Mouse (Mus musculus) neural tube, embryonic 15.5 days (tissue): ENCODE results near the gene Cbfb. TPM values are rescaled to one million over a fixed set of nuclear protein-coding genes. Genes with fewer than 3 reads are reported as not detected.

ENCODE experiments used
- ATAC-seq: fragments of 200-750 bp; cut with Nextera tagmentation; 2 replicates; pipeline ENCODE4 v1.8.0; 2017; ENCODE audit warnings: mild to moderate bottlenecking, moderate TSS enrichment, moderate library complexity; ENCODE audit not compliant: low FRiP score
- H3K27ac ChIP-seq: fragments of 300-500 bp; sonication (generic); replicated peaks from 2 replicates; pipeline ENCODE4 v1.5.1; 2015; ENCODE audit warnings: mild to moderate bottlenecking, inconsistent platforms
- H3K27me3 ChIP-seq: fragments of 300-500 bp; sonication (generic); replicated peaks from 2 replicates; pipeline ENCODE4 v1.6.1; 2015; ENCODE audit warnings: inconsistent platforms
- H3K36me3 ChIP-seq: fragments of 300-500 bp; sonication (generic); 2 replicates; pipeline ENCODE4 v1.6.1; 2015; ENCODE audit warnings: inconsistent platforms
- H3K4me1 ChIP-seq: fragments of 300-500 bp; sonication (generic); 2 replicates; pipeline ENCODE4 v1.6.1; 2015; ENCODE audit warnings: inconsistent platforms
- H3K4me2 ChIP-seq: fragments of 300-500 bp; sonication (generic); 2 replicates; pipeline ENCODE4 v1.6.1; 2015; ENCODE audit warnings: inconsistent platforms, mild to moderate bottlenecking, moderate library complexity
- H3K4me3 ChIP-seq: fragments of 300-500 bp; sonication (generic); replicated peaks from 2 replicates; pipeline ENCODE4 v1.5.1; 2015; ENCODE audit warnings: mild to moderate bottlenecking, inconsistent platforms
- H3K9ac ChIP-seq: fragments of 300-500 bp; sonication (generic); replicated peaks from 2 replicates; pipeline ENCODE4 v1.6.1; 2015; ENCODE audit warnings: mild to moderate bottlenecking, inconsistent platforms
- H3K9me3 ChIP-seq: fragments of 300-500 bp; sonication (generic); replicated peaks from 2 replicates; pipeline ENCODE4 v1.6.1; 2016; ENCODE audit warnings: inconsistent platforms
- WGBS: fragments of 180-500 bp; shearing (Covaris S2); methylation state at CpG from one replicate; pipeline ENCODE4 v1.1.7; 2015; ENCODE audit warnings: mixed read lengths; 5-methylcytosine and 5-hydroxymethylcytosine counted together
- polyA plus RNA-seq: library from polyadenylated mRNA; unstranded; fragments of >200 nt; fragmentation: Nextera tagmentation; extraction: Ambion mirVana; gene quantifications from 2 replicates; pipeline ENCODE4 v1.2.1, GENCODE M21; 2015

The Cbfb gene
- 34.0 and 38.6 TPM in 2 replicates for polyA plus RNA-seq

DNA sequence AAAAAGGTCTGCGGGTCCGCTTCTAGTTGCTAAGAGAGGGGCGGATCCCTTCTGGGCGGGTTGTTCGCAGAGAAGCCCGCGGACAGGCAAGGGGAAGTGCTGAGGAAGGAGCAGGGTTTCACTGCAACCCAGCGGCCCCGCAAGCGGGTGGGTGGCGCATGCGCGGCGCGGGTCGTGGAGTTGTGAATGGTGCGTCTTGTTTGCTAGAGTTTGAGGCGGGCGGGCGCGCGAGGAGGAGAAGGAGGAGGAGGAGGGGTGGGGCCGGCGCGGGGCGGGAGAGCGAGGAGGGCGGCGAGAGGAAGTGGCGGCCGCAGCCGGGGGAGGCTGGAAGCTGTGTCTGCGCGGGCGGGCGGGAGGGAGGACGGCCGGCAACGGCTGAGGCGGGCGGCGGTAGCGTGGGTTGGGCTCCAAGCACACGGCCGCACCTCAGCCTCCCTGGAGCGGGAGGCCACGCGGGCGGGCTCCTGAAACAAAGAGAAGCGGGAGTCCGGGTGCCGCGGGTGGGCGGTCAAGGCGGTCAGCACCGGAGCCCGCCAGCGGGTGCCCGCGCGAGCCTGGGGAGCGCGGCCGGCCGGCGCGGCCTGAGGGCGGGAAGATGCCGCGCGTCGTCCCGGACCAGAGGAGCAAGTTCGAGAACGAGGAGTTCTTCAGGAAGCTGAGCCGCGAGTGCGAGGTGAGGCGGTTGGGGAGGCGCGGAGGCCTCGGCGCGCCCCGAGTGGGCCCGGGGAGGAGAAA lies at the start of gene Cbfb:
TSS of gene Cbfb (plus strand) at position 294 of the 735 bp plus-strand sequence.
- under 1% methylated on average over 62 of the region's 86 CpGs for WGBS
- Histone ChIP-seq H3K4me1 (peaks cover 18% of the 10 kb centered on the region), H3K36me3 (no peaks in the 10 kb centered on the region), H3K27me3 (no peaks in the 10 kb centered on the region), H3K9me3 (no peaks in the 10 kb centered on the region), H3K4me3 (peak within 1 kb of the TSS; percentile 93), H3K27ac (peak within 1 kb of the TSS; percentile 93), H3K9ac (peak within 1 kb of the TSS; percentile 73), H3K4me2 (peak within 1 kb of the TSS; percentile 76)
- peak; percentile 93 for ATAC-seq

DNA sequence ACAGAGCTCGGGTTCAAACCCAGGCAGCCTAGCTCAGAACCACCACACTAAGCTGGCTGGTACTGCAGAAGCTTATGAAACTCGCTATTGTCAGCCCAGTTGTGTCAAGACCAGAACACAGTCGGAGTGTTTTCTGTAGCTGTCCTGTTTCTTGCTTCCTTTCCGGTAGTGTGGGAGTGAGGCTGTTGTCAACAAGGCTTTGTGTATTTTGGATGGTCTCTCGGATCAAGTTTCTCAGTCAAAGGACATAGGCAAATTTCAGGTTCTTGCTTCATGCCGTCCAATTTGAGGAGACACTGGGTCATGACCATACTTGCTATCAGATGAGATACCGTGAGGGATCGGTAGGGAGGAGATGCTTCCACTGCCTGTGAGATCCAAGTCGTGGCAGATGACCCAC lies 40.6 kb upstream of the Cbfb start:
- Histone ChIP-seq H3K4me2 (no peak overlapping the region), H3K36me3 (no peaks in the 10 kb centered on the region), H3K9me3 (no peaks in the 10 kb centered on the region), H3K4me3 (no peak overlapping the region), H3K27me3 (no peaks in the 10 kb centered on the region), H3K27ac (no peak overlapping the region), H3K4me1 (no peaks in the 10 kb centered on the region), H3K9ac (no peak overlapping the region)
- ATAC-seq, result no peak
- 90% methylated on average over 9 of the region's 9 CpGs for WGBS

DNA sequence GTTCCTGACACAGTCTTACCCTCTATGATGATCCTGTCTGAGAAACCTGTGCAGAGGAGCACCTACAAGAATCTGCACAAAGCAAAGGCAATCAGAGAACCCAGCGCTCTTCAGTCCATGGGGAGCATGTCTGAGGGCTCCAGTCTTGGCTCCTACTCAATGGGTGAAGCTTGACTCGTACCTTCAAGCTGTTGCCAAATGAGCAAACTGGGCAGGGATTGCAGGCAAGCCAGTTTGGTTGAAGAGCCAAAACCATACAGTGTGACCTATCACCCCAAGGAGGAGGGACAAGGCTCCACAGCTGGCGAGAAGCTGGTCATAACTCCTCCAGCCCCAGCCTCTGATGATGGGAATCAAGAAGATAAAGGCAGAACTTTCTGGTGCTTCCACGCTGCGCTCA lies 39.0 kb upstream of the Cbfb start, which contains the start of gene Ces4a:
TSS of gene Ces4a (plus strand) at position 292 of the 400 bp plus-strand sequence.
- Histone ChIP-seq H3K9ac (no peak within 1 kb of the TSS), H3K36me3 (no peaks in the 10 kb centered on the region), H3K4me3 (no peak within 1 kb of the TSS), H3K9me3 (no peaks in the 10 kb centered on the region), H3K4me2 (no peak within 1 kb of the TSS), H3K4me1 (no peaks in the 10 kb centered on the region), H3K27ac (no peak within 1 kb of the TSS), H3K27me3 (no peaks in the 10 kb centered on the region)
- ATAC-seq, result no peak
- WGBS, result 89% methylated on average over 5 of the region's 5 CpGs

DNA sequence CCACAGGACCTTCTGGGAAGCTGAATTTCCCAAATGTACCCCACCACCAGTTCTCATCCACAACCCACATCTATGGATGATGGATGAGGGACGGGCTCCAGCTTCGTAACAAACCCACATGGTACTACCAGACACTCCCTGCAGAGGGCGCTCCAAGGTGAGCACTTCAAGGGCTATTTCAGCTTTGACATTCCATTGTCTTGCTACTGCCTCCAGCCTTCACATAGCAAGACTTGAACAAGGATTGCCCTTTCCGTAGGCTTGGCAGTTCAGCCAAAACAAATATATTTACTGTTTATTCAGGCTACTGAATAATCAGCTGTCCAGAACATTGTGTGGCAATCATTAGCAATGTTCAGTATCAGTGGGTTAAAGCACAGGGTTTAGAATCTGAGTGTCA lies 32.1 kb upstream of the Cbfb start:
- no peak for ATAC-seq
- Histone ChIP-seq H3K36me3 (no peaks in the 10 kb centered on the region), H3K27ac (no peak overlapping the region), H3K27me3 (no peaks in the 10 kb centered on the region), H3K9ac (no peak overlapping the region), H3K4me3 (no peak overlapping the region), H3K4me1 (no peaks in the 10 kb centered on the region), H3K9me3 (no peaks in the 10 kb centered on the region), H3K4me2 (no peak overlapping the region)
- WGBS, result 20% methylated on average over 4 of the region's 4 CpGs

DNA sequence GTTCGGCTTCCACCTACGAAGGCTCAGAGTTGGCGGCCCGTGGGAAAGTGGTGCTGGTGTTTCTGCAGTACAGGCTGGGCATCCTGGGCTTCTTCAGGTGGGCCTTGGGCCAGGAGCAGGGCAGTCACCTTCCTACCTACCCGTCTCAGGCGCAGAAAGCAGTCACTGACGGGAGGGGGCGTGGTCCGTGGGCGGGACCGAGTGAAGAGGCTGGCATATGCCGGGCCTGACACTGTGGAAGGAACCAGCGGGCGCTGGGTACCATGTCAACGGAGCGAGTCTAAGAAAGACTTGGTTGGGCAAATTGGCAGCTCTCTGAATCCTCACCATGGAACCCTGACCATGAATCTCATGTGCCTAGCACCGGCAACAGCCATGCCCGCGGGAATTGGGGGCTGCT lies 28.1 kb upstream of the Cbfb start:
- H3K27ac ChIP-seq, result no peak overlapping the region
- H3K4me2 ChIP-seq, result peak overlapping the region; percentile 17; the same call in 1 of the 2 replicates
- no peaks in the 10 kb centered on the region for H3K9me3 ChIP-seq
- no peaks in the 10 kb centered on the region for H3K36me3 ChIP-seq
- no peak for ATAC-seq
- no peak overlapping the region for H3K9ac ChIP-seq
- 41% methylated on average over 19 of the region's 19 CpGs for WGBS
- H3K27me3 ChIP-seq, result no peaks in the 10 kb centered on the region
- no peaks in the 10 kb centered on the region for H3K4me1 ChIP-seq
- H3K4me3 ChIP-seq, result no peak overlapping the region

DNA sequence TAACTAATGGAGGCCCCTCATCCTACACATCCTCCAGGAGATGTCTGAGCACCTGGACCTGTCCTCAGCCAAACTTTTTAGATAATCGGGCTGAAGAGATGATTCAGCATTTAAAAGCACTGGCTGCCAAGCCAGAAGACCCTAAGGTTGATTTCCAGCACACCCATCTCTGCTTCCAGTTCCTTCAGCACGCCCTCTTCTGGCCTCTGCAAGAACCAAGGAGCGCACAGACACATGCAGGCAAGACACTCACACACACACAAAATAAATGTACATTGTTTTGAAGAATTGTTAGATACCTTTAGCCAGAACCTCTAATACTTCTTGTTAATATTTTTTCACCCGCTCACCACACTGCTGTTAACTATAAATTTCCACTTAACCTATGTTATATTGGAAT lies 18.8 kb upstream of the Cbfb start:
- no peak overlapping the region for H3K9ac ChIP-seq
- no peak for ATAC-seq
- peaks cover 13% of the 10 kb centered on the region for H3K4me1 ChIP-seq
- H3K9me3 ChIP-seq, result no peaks in the 10 kb centered on the region
- no peak overlapping the region for H3K4me3 ChIP-seq
- H3K27me3 ChIP-seq, result no peaks in the 10 kb centered on the region; the same call in 1 of the 2 replicates
- no peaks in the 10 kb centered on the region for H3K36me3 ChIP-seq
- H3K4me2 ChIP-seq, result no peak overlapping the region
- WGBS, result 65% methylated on average over 4 of the region's 4 CpGs
- no peak overlapping the region for H3K27ac ChIP-seq

DNA sequence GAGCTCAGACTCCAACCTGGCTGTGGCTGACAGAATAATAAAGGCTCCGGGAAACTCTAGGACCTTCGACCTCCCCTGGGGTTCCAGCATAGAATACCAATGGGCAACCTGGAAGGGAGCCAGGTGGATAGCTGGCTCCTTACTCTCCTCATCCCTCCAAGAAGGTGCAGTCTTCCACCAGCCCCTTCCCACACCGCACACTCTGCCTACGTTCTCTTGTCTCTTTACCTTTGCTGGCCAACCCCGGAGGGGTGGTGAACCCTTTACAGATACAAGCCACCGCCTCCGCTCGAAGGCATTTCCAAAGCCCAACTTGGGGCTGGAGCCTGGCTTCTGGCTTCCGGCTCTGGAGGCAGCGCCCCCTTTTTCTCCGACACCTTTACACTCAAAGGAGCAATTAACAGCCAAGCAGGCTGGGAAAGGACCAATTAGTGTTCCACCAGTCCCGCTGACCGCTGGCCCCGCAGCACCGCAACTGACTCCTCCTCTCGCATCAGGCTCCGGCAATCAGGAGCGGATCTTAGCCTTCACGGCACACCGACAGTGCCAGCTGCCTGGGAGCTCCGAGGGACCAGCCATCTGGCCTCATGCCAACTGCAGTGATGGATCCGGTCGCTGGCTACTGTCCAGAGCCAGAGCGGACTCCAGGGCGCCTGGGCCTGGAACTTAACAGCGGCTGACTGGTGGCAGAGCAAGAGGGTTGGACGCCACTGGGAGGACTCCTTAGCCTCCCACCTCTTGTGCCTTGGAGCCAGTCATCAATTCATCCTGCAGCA lies 17.7 kb upstream of the Cbfb start:
- 2% methylated on average over 27 of the region's 27 CpGs for WGBS
- H3K9me3 ChIP-seq, result no peaks in the 10 kb centered on the region
- peak; percentile 93 for ATAC-seq

DNA sequence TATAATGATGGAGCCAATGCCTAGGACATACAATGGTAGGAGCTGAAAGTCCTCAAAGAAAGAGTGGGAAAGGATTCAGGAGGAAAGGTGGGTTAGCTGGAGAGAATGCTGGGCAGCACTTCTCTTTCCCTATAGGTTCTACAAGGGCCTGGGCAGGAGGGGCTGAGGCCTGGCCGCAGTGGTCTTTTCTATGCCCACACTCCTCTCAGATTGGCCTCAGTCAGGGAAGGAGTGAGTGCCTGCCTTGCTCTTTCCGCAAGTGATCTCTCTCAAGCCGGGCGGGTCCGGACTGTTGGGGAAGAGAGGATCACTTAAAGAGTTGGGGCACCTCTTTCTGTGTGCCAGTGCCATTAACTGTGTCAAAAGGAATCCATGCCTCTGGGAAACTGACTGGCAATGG lies 16.2 kb upstream of the Cbfb start:
- no peak for ATAC-seq
- WGBS, result 90% methylated on average over 5 of the region's 5 CpGs
- H3K4me1 ChIP-seq, result peaks cover 13% of the 10 kb centered on the region
- no peak overlapping the region for H3K9ac ChIP-seq
- H3K36me3 ChIP-seq, result no peaks in the 10 kb centered on the region
- no peak overlapping the region for H3K27ac ChIP-seq
- no peaks in the 10 kb centered on the region for H3K9me3 ChIP-seq
- H3K4me2 ChIP-seq, result no peak overlapping the region
- H3K27me3 ChIP-seq, result no peaks in the 10 kb centered on the region; the same call in 1 of the 2 replicates
- no peak overlapping the region for H3K4me3 ChIP-seq

More for the DNA sequence above, 17.7 kb upstream of the Cbfb start:
- H3K4me3 ChIP-seq, result peak overlapping the region; percentile 38
- no peaks in the 10 kb centered on the region for H3K36me3 ChIP-seq
- H3K4me1 ChIP-seq, result peaks cover 13% of the 10 kb centered on the region
- no peaks in the 10 kb centered on the region; the same call in 1 of the 2 replicates for H3K27me3 ChIP-seq
- H3K27ac ChIP-seq, result peak overlapping the region; percentile 72
- peak overlapping the region; percentile 42 for H3K9ac ChIP-seq
- H3K4me2 ChIP-seq, result peak overlapping the region; percentile 67

DNA sequence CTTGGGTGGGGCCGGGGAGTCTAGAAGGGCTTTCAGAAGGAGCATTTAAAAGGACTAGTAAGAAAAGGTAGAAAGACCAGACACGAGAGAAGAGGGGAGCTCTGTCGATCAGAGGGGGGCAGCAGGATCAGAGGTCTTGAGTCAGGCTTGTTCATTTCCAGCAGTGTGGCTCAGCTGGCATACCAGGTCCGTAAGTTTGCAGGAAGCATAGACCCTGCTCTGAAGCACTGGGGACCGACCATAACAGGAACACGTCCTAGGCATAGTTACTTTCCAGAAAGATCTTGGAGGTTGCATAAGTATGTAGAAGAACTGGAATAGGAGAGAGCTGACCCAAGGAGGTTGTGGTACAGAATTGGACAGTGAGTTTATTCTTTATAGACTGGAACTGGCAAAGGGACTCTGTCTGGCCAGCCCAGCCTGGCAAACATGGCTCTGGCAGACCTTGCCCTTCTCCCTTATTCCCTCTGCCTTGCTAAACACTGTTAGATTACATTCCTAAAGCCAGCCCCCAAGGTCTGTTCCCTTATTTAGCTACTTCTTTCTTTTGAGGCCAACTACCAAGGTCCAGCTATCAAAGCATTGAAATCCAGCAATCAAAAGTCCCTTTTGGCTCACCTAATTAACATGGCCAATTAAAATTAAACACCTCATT lies 15.3 kb upstream of the Cbfb start:
- Histone ChIP-seq H3K4me1 (peaks cover 13% of the 10 kb centered on the region), H3K9ac (no peak overlapping the region), H3K27me3 (no peaks in the 10 kb centered on the region; the same call in 1 of the 2 replicates), H3K4me3 (no peak overlapping the region), H3K36me3 (no peaks in the 10 kb centered on the region), H3K27ac (no peak overlapping the region), H3K4me2 (no peak overlapping the region), H3K9me3 (no peaks in the 10 kb centered on the region)
- 84% methylated on average over 6 of the region's 6 CpGs for WGBS
- no peak for ATAC-seq

DNA sequence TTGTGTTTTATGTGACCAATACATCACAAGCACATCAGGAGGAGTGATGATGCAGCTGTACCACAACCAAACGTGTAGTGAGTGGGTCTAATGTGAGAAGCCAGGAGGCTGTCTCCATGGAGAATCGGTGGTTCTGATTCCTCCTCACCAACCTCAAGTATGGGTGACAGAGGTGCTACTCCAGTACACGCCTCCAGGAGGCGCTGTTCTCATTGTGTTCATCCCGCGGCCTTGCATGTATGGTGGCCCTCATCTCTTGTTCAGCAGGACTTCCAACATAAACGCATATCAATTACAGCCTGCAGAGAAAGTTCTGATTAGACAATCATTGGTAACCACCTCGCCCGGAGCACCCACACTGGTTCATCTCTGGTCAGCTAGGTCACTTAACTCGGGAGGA lies 12.9 kb upstream of the Cbfb start:
- Histone ChIP-seq H3K27ac (no peak overlapping the region), H3K9ac (no peak overlapping the region)

DNA sequence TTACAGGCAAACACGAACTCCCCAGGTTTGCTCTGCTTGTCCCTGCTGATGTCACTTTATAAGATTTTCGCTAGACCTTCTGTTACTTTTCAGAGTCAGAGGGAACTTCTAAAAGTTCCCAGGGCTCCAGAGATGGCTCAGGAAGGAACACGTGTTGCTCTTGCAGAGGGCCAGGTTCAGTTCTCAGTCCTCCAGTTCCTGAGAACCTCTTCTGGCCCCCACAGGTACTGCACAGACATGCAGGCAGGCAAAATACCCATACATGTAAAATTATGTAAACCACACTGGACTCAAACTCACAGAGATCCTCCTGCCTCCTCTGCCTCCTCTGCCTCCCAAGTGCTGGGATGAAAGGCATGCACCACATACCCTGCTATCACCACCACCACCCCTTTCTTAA lies 12.4 kb upstream of the Cbfb start:
- H3K9ac ChIP-seq, result no peak overlapping the region
- WGBS, result 85% methylated on average over 3 of the region's 3 CpGs
- ATAC-seq, result no peak

More for the DNA sequence above, 12.9 kb upstream of the Cbfb start:
- 60% methylated on average over 10 of the region's 10 CpGs for WGBS
- no peaks in the 10 kb centered on the region for H3K36me3 ChIP-seq
- ATAC-seq, result no peak
- no peaks in the 10 kb centered on the region; the same call in 1 of the 2 replicates for H3K27me3 ChIP-seq
- no peak overlapping the region for H3K4me3 ChIP-seq
- no peaks in the 10 kb centered on the region for H3K9me3 ChIP-seq
- peaks cover 8% of the 10 kb centered on the region for H3K4me1 ChIP-seq
- H3K4me2 ChIP-seq, result no peak overlapping the region

More for the DNA sequence above, 12.4 kb upstream of the Cbfb start:
- Histone ChIP-seq H3K27ac (no peak overlapping the region), H3K4me1 (peaks cover 3% of the 10 kb centered on the region), H3K4me2 (no peak overlapping the region), H3K4me3 (no peak overlapping the region), H3K36me3 (no peaks in the 10 kb centered on the region), H3K27me3 (no peaks in the 10 kb centered on the region; the same call in 1 of the 2 replicates), H3K9me3 (no peaks in the 10 kb centered on the region)
